Mouse (Mus musculus): ENCODE measurements around the gene Gm49369. TPM values are rescaled to one million over a fixed set of nuclear protein-coding genes. Genes with fewer than 3 reads are reported as not detected.
"Not testable (repeated sequence)": the region's sequence is repeated elsewhere in the genome, so short reads cannot be mapped to it uniquely, and the experiment has no call there.

Gm49369 gene
- polyA plus RNA-seq, 1 experiment from 2014 or later = not detected

GRCm38 (mm10) chr7:142347542-142347941 is 34.9 kb downstream of the Gm49369 start:
- H3K9ac ChIP-seq = peak overlapping the region; percentile 10; the same call in 1 of the 2 replicates
- WGBS (ENCODE audit: insufficient replicate concordance) = 29% methylated on average over 4 of the region's 4 CpGs

GRCm38 (mm10) chr7:142342247-142342640 is 40.2 kb downstream of the Gm49369 start:
- Histone ChIP-seq H3K9me3 (replicated peaks) (no peaks in the 10 kb centered on the region), H3K4me2 (no peak overlapping the region), H3K27ac (peak overlapping the region; percentile 34; the same call in 1 of the 2 replicates), H3K27me3 (no peaks in the 10 kb centered on the region), H3K36me3 (no peaks in the 10 kb centered on the region), H3K4me3 (replicated peaks) (no peak overlapping the region), H3K9ac (no peak overlapping the region), H3K4me1 (replicated peaks) (peaks cover 31% of the 10 kb centered on the region)
- 56% methylated on average over 3 of the region's 3 CpGs for WGBS (ENCODE audit: insufficient replicate concordance)
- ATAC-seq (ENCODE audit: low read depth) = peak; percentile 36; the same call in 1 of the 2 replicates
- no peak for DNase-seq

More at GRCm38 (mm10) chr7:142347542-142347941, 34.9 kb downstream of the Gm49369 start:
- H3K4me1 ChIP-seq (replicated peaks) = peaks cover 52% of the 10 kb centered on the region
- H3K9me3 ChIP-seq (replicated peaks) = no peaks in the 10 kb centered on the region
- H3K36me3 ChIP-seq = no peaks in the 10 kb centered on the region
- H3K27ac ChIP-seq = peak overlapping the region; percentile 66
- H3K4me2 ChIP-seq = no peak overlapping the region
- ATAC-seq (ENCODE audit: low read depth) = peak; percentile 83
- H3K4me3 ChIP-seq (replicated peaks) = no peak overlapping the region
- no peaks in the 10 kb centered on the region for H3K27me3 ChIP-seq
- DNase-seq = no peak

- H3K4me3 ChIP-seq (replicated peaks) = no peak overlapping the region
- WGBS (ENCODE audit: insufficient replicate concordance) = 68% methylated on average over 10 of the region's 10 CpGs
- H3K36me3 ChIP-seq = no peaks in the 10 kb centered on the region
- DNase-seq (no peak), ATAC-seq (ENCODE audit: low read depth) (no peak)
- 0 out of 2 replicates have a peak overlapping the region, but pooled peaks have one; percentile 34 for H3K27ac ChIP-seq
- H3K9me3 ChIP-seq (replicated peaks) = no peaks in the 10 kb centered on the region
- no peaks in the 10 kb centered on the region for H3K27me3 ChIP-seq
- no peak overlapping the region for H3K4me2 ChIP-seq
- no peak overlapping the region for H3K9ac ChIP-seq
- peaks cover 28% of the 10 kb centered on the region for H3K4me1 ChIP-seq (replicated peaks)
These were observed 40.8 kb downstream of the Gm49369 start for GRCm38 (mm10) chr7:142341564-142342246.

- ATAC-seq (ENCODE audit: low read depth) = peak; percentile 57
- peak overlapping the region; percentile 8; the same call in 1 of the 2 replicates for H3K9ac ChIP-seq
- H3K27ac ChIP-seq = peak overlapping the region; percentile 15; the same call in 1 of the 2 replicates
These were observed 42.0 kb downstream of the Gm49369 start for GRCm38 (mm10) chr7:142340269-142340970.

GRCm38 (mm10) chr7:142335151-142335550 is 47.3 kb downstream of the Gm49369 start:
- no peaks in the 10 kb centered on the region for H3K36me3 ChIP-seq
- H3K4me2 ChIP-seq = no peak overlapping the region
- H3K27me3 ChIP-seq = no peaks in the 10 kb centered on the region
- H3K9me3 ChIP-seq (replicated peaks) = no peaks in the 10 kb centered on the region
- H3K4me1 ChIP-seq (replicated peaks) = peaks cover 36% of the 10 kb centered on the region
- H3K27ac ChIP-seq = no peak overlapping the region
- DNase-seq (no peak), ATAC-seq (ENCODE audit: low read depth) (no peak)
- H3K9ac ChIP-seq = peak overlapping the region; percentile 17; the same call in 1 of the 2 replicates
- no peak overlapping the region for H3K4me3 ChIP-seq (replicated peaks)
- 80% methylated on average over 8 of the region's 8 CpGs for WGBS (ENCODE audit: insufficient replicate concordance)

More at GRCm38 (mm10) chr7:142340269-142340970, 42.0 kb downstream of the Gm49369 start:
- 35% methylated on average over 10 of the region's 10 CpGs for WGBS (ENCODE audit: insufficient replicate concordance)
- Histone ChIP-seq H3K4me3 (replicated peaks) (no peak overlapping the region), H3K4me1 (replicated peaks) (peaks cover 24% of the 10 kb centered on the region), H3K9me3 (replicated peaks) (no peaks in the 10 kb centered on the region), H3K4me2 (no peak overlapping the region), H3K27me3 (no peaks in the 10 kb centered on the region), H3K36me3 (no peaks in the 10 kb centered on the region)
- DNase-seq = no peak

GRCm38 (mm10) chr7:142334246-142334645 is 48.2 kb downstream of the Gm49369 start:
- H3K4me2 ChIP-seq = no peak overlapping the region
- ATAC-seq (ENCODE audit: low read depth) (peak; percentile 56), DNase-seq (peak; percentile 73)
- H3K27me3 ChIP-seq = no peaks in the 10 kb centered on the region
- H3K4me1 ChIP-seq (replicated peaks) = peaks cover 43% of the 10 kb centered on the region
- H3K4me3 ChIP-seq (replicated peaks) = no peak overlapping the region
- H3K36me3 ChIP-seq = no peaks in the 10 kb centered on the region
- WGBS (ENCODE audit: insufficient replicate concordance) = 3% methylated on average over 3 of the region's 3 CpGs
- H3K27ac ChIP-seq = no peak overlapping the region
- H3K9me3 ChIP-seq (replicated peaks) = no peaks in the 10 kb centered on the region
- H3K9ac ChIP-seq = no peak overlapping the region; the same call in 1 of the 2 replicates

- H3K9ac ChIP-seq; H3K4me2 ChIP-seq; H3K36me3 ChIP-seq; DNase-seq; H3K27me3 ChIP-seq; H3K9me3 ChIP-seq (replicated peaks); ATAC-seq (ENCODE audit: low read depth); H3K27ac ChIP-seq; H3K4me3 ChIP-seq (replicated peaks): not testable (repeated sequence)
- H3K4me1 ChIP-seq (replicated peaks) = peaks cover 43% of the 10 kb centered on the region
- WGBS (ENCODE audit: insufficient replicate concordance) = 74% methylated on average over 4 of the region's 9 CpGs
These were observed 49.7 kb downstream of the Gm49369 start for GRCm38 (mm10) chr7:142332741-142333140.

- Histone ChIP-seq H3K27me3 (no peaks in the 10 kb centered on the region), H3K4me2 (no peak overlapping the region), H3K4me1 (replicated peaks) (peaks cover 43% of the 10 kb centered on the region), H3K9me3 (replicated peaks) (no peaks in the 10 kb centered on the region), H3K9ac (no peak overlapping the region), H3K27ac (no peak overlapping the region), H3K4me3 (replicated peaks) (no peak overlapping the region), H3K36me3 (no peaks in the 10 kb centered on the region)
- DNase-seq (no peak), ATAC-seq (ENCODE audit: low read depth) (peak; percentile 56)
- WGBS (ENCODE audit: insufficient replicate concordance) = 16% methylated on average over 4 of the region's 4 CpGs
These were observed 51.2 kb downstream of the Gm49369 start for GRCm38 (mm10) chr7:142331281-142331680.

GRCm38 (mm10) chr7:142330271-142330724 is 52.2 kb downstream of the Gm49369 start:
- Histone ChIP-seq H3K36me3 (no peaks in the 10 kb centered on the region), H3K4me1 (replicated peaks) (peaks cover 41% of the 10 kb centered on the region), H3K9me3 (replicated peaks) (no peaks in the 10 kb centered on the region), H3K4me3 (replicated peaks) (no peak overlapping the region), H3K27ac (peak overlapping the region; percentile 51; the same call in 1 of the 2 replicates), H3K4me2 (no peak overlapping the region), H3K27me3 (no peaks in the 10 kb centered on the region), H3K9ac (no peak overlapping the region)
- no peak for DNase-seq
- ATAC-seq (ENCODE audit: low read depth) = peak; percentile 71
- 52% methylated on average over 9 of the region's 9 CpGs for WGBS (ENCODE audit: insufficient replicate concordance)

GRCm38 (mm10) chr7:142328507-142328906 is 54.0 kb downstream of the Gm49369 start:
- Histone ChIP-seq H3K27ac (no peak overlapping the region), H3K4me1 (replicated peaks) (peaks cover 30% of the 10 kb centered on the region), H3K9me3 (replicated peaks) (no peaks in the 10 kb centered on the region), H3K36me3 (no peaks in the 10 kb centered on the region), H3K27me3 (no peaks in the 10 kb centered on the region), H3K9ac (no peak overlapping the region; the same call in 1 of the 2 replicates), H3K4me2 (no peak overlapping the region), H3K4me3 (replicated peaks) (no peak overlapping the region)
- no peak for DNase-seq
- no peak for ATAC-seq (ENCODE audit: low read depth)
- 60% methylated on average over 3 of the region's 3 CpGs for WGBS (ENCODE audit: insufficient replicate concordance)

- ATAC-seq (ENCODE audit: low read depth) = no peak
- H3K9me3 ChIP-seq (replicated peaks) = no peaks in the 10 kb centered on the region
- H3K4me2 ChIP-seq = no peak overlapping the region
- H3K27me3 ChIP-seq = no peaks in the 10 kb centered on the region
- DNase-seq = no peak
- no peaks in the 10 kb centered on the region for H3K36me3 ChIP-seq
- no peak overlapping the region for H3K9ac ChIP-seq
- H3K4me3 ChIP-seq (replicated peaks) = no peak overlapping the region
- H3K27ac ChIP-seq = no peak overlapping the region
- 39% methylated on average over 9 of the region's 9 CpGs for WGBS (ENCODE audit: insufficient replicate concordance)
- H3K4me1 ChIP-seq (replicated peaks) = peaks cover 25% of the 10 kb centered on the region
These were observed 55.6 kb downstream of the Gm49369 start for GRCm38 (mm10) chr7:142326714-142327445.
